Mouse (Mus musculus): ENCODE data around the gene Camk1d. TPM values are rescaled to one million over a fixed set of nuclear protein-coding genes. Genes with fewer than 3 reads are reported as not detected.

The Camk1d gene
- polyA plus RNA-seq, 1 experiment from 2014 or later: 2.2 TPM

DNA sequence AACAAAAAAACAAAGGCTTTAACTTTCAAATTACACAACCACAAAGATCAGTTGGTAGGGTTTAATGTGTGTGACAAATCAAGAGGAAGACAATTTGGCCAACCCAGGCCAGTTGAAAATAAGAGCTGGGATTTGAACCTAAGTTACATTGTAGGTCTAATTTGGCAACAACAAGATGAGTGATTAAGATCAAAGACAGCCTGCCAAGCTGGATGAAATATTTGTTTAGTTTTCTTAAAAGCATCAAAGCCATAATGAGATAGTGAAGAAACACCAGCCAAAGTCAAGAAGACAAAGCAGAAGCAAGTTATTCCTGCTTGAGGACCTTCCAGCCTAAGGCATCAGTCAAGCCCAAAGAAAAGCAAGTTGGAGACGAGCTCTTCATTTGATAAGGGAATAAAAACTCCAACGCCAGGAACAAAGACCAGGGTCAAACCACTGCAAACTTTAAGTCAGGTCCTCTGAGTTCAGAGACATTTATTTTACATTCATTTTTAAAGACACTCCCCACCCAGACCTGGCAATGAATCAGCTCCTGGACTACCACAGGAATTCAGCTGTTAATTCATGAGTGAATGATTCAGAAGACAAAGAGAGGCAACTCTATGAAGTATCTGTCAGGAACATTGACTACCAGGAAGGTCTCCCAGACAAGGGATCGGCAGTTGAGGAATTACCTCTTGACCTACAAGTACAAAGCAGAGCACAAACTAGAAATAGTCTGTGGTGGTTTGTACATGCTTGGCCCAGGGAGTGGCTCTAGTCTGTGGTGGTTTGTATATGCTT lies 19.2 kb upstream of the Camk1d start:
- Histone ChIP-seq H3K4me1 (no peaks in the 10 kb centered on the region), H3K4me3 (no peak overlapping the region), H3K4me2 (no peak overlapping the region), H3K27ac (replicated peaks) (no peak overlapping the region), H3K36me3 (no peaks in the 10 kb centered on the region), H3K27me3 (replicated peaks) (no peaks in the 10 kb centered on the region), H3K9me3 (no peaks in the 10 kb centered on the region), H3K9ac (no peak overlapping the region)
- ATAC-seq (ENCODE audit: extremely low read depth, insufficient number of reproducible peaks, low FRiP score, low TSS enrichment): no peak
- 58% methylated on average over 3 of the region's 3 CpGs for WGBS

DNA sequence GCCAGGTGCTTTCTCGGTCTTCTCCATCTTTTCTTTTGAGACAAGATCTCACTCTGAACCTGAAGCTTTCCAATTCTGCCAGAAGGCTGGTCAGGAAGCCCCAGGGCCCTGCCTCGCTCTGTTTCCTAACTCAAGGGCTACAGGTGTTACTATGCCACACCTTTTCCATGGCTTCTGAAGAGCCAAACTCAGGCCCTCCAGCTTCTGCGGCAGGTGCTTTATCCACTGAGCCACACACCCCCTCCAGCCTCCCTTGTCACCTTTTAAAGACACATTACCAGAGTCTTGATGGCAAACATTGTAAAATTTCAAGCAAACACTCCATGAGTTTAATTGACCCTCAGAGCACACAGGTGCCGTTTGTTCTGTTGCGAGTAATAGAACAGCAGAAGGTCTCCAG lies 17.7 kb upstream of the Camk1d start:
- no peaks in the 10 kb centered on the region for H3K36me3 ChIP-seq
- H3K4me1 ChIP-seq: no peaks in the 10 kb centered on the region
- no peak overlapping the region for H3K4me3 ChIP-seq
- no peak for ATAC-seq (ENCODE audit: extremely low read depth, insufficient number of reproducible peaks, low FRiP score, low TSS enrichment)
- no peaks in the 10 kb centered on the region for H3K27me3 ChIP-seq (replicated peaks)
- 85% methylated on average over 5 of the region's 5 CpGs for WGBS
- H3K9ac ChIP-seq: no peak overlapping the region
- no peaks in the 10 kb centered on the region for H3K9me3 ChIP-seq
- no peak overlapping the region for H3K4me2 ChIP-seq
- H3K27ac ChIP-seq (replicated peaks): no peak overlapping the region

- Histone ChIP-seq H3K9ac (no peak overlapping the region), H3K9me3 (no peaks in the 10 kb centered on the region), H3K36me3 (no peaks in the 10 kb centered on the region), H3K27me3 (replicated peaks) (0 out of 2 replicates have a peak, but pooled peaks cover 1% of the 10 kb centered on the region), H3K27ac (replicated peaks) (no peak overlapping the region), H3K4me1 (no peaks in the 10 kb centered on the region), H3K4me2 (no peak overlapping the region), H3K4me3 (no peak overlapping the region)
- WGBS: 62% methylated on average over 15 of the region's 15 CpGs
- no peak for ATAC-seq (ENCODE audit: extremely low read depth, insufficient number of reproducible peaks, low FRiP score, low TSS enrichment)
These were observed 16.1 kb upstream of the Camk1d start for GRCm38 (mm10) chr2:5730364-5730792.

DNA sequence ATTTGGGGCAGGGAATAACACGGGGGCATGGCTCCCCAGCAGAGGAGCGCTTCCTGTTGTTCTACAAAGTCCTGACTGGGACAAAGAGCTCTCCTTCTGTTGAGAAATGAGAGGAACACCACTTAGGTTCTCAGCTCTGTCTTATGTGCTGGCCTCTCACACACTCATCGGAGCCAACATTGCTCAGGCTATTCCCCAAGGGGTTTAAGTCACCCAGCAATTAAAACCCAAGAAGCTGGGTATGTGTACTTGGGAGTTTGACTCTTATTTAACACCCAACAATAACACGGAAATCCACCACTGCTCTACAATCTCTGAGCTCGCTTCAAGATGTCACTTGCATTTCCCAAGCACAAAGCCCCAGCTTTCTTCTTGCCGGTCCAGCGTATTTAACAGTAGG lies 15.6 kb upstream of the Camk1d start:
- no peaks in the 10 kb centered on the region for H3K36me3 ChIP-seq
- H3K9ac ChIP-seq: no peak overlapping the region
- H3K27me3 ChIP-seq (replicated peaks): peaks cover 5% of the 10 kb centered on the region; the same call in 1 of the 2 replicates
- H3K9me3 ChIP-seq: no peaks in the 10 kb centered on the region
- WGBS: 64% methylated on average over 7 of the region's 7 CpGs
- H3K4me2 ChIP-seq: no peak overlapping the region
- H3K4me1 ChIP-seq: no peaks in the 10 kb centered on the region
- no peak overlapping the region for H3K27ac ChIP-seq (replicated peaks)
- no peak overlapping the region for H3K4me3 ChIP-seq
- no peak for ATAC-seq (ENCODE audit: extremely low read depth, insufficient number of reproducible peaks, low FRiP score, low TSS enrichment)

- 31% methylated on average over 8 of the region's 8 CpGs for WGBS
- no peaks in the 10 kb centered on the region for H3K4me1 ChIP-seq
- H3K27ac ChIP-seq (replicated peaks): no peak overlapping the region
- no peak overlapping the region for H3K4me2 ChIP-seq
- H3K9ac ChIP-seq: no peak overlapping the region
- no peak overlapping the region for H3K4me3 ChIP-seq
- no peak for ATAC-seq (ENCODE audit: extremely low read depth, insufficient number of reproducible peaks, low FRiP score, low TSS enrichment)
- H3K27me3 ChIP-seq (replicated peaks): peaks cover 11% of the 10 kb centered on the region; the same call in 1 of the 2 replicates
- H3K9me3 ChIP-seq: no peaks in the 10 kb centered on the region
- H3K36me3 ChIP-seq: no peaks in the 10 kb centered on the region
These were observed 10.8 kb upstream of the Camk1d start for GRCm38 (mm10) chr2:5725028-5725701.

DNA sequence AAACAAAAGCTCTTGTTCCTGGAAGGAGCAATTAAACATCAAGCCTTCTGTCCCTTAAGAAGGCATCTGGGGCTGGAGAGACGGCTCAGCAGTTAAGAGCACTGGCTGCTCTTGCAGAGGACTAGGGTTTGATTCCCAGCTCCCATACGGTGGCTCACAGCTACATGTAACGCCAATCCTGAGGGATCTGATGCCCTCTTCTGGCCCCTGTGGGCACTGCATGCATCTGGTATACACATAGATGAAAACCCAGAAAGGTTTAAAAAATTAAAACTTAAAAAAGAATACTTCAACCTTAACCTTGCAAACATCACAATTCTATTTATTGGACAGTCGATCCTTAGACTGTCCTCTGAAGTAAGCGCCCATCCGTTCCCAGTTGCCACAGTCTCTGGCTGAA lies 3.4 kb upstream of the Camk1d start:
- H3K9me3 ChIP-seq: 0 out of 2 replicates have a peak, but pooled peaks cover 9% of the 10 kb centered on the region
- 89% methylated on average over 6 of the region's 6 CpGs for WGBS
- no peak overlapping the region for H3K9ac ChIP-seq
- no peak for ATAC-seq (ENCODE audit: extremely low read depth, insufficient number of reproducible peaks, low FRiP score, low TSS enrichment)
- H3K36me3 ChIP-seq: no peaks in the 10 kb centered on the region
- H3K27me3 ChIP-seq (replicated peaks): peaks cover 12% of the 10 kb centered on the region
- no peak overlapping the region for H3K4me2 ChIP-seq
- no peak overlapping the region for H3K4me3 ChIP-seq
- H3K4me1 ChIP-seq: peaks cover 11% of the 10 kb centered on the region
- no peak overlapping the region for H3K27ac ChIP-seq (replicated peaks)

GRCm38 (mm10) chr2:5715544-5715943 lies 1.2 kb upstream of the Camk1d start:
- 35% methylated on average over 2 of the region's 2 CpGs for WGBS
- no peak for ATAC-seq (ENCODE audit: extremely low read depth, insufficient number of reproducible peaks, low FRiP score, low TSS enrichment)
- Histone ChIP-seq H3K4me1 (peaks cover 12% of the 10 kb centered on the region), H3K27me3 (replicated peaks) (peaks cover 32% of the 10 kb centered on the region), H3K4me3 (no peak overlapping the region), H3K9ac (no peak overlapping the region), H3K9me3 (0 out of 2 replicates have a peak, but pooled peaks cover 9% of the 10 kb centered on the region), H3K36me3 (no peaks in the 10 kb centered on the region), H3K4me2 (peak overlapping the region; percentile 97), H3K27ac (replicated peaks) (no peak overlapping the region)

DNA sequence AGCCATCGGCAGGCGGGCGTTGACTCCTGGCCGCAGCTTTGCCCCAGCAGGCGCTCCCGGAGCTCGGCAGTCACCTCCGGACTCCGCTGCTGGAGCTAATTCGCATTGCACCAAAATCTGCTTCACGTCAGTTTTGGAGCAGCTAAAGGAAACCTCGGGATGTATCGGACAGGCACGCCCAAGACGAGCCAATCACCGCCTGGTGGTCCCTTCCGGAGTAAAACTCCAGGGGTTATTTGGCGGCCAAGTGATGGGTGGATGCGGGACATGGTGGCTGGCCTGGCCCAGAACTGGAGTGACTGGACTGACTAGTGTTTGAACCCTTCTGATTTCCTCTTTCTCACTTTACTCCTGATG lies 717 bp upstream of the Camk1d start:
- H3K9me3 ChIP-seq: 0 out of 2 replicates have a peak, but pooled peaks cover 9% of the 10 kb centered on the region

GRCm38 (mm10) chr2:5713325-5714210 lies 747 bp downstream of the Camk1d start:
- Histone ChIP-seq H3K4me3 (peak overlapping the region; percentile 72), H3K27ac (replicated peaks) (no peak overlapping the region), H3K36me3 (no peaks in the 10 kb centered on the region), H3K9me3 (0 out of 2 replicates have a peak, but pooled peaks cover 9% of the 10 kb centered on the region), H3K9ac (peak overlapping the region; percentile 79), H3K4me1 (peaks cover 12% of the 10 kb centered on the region), H3K4me2 (peak overlapping the region; percentile 97), H3K27me3 (replicated peaks) (peaks cover 32% of the 10 kb centered on the region)
- ATAC-seq (ENCODE audit: extremely low read depth, insufficient number of reproducible peaks, low FRiP score, low TSS enrichment): no peak
- WGBS: under 1% methylated on average over 49 of the region's 49 CpGs

More for the DNA sequence above, 717 bp upstream of the Camk1d start:
- Histone ChIP-seq H3K4me2 (peak overlapping the region; percentile 97), H3K9ac (peak overlapping the region; percentile 79), H3K4me1 (peaks cover 12% of the 10 kb centered on the region), H3K27me3 (replicated peaks) (peaks cover 32% of the 10 kb centered on the region), H3K36me3 (no peaks in the 10 kb centered on the region), H3K27ac (replicated peaks) (no peak overlapping the region), H3K4me3 (peak overlapping the region; percentile 72)
- no peak for ATAC-seq (ENCODE audit: extremely low read depth, insufficient number of reproducible peaks, low FRiP score, low TSS enrichment)
- under 1% methylated on average over 19 of the region's 19 CpGs for WGBS

DNA sequence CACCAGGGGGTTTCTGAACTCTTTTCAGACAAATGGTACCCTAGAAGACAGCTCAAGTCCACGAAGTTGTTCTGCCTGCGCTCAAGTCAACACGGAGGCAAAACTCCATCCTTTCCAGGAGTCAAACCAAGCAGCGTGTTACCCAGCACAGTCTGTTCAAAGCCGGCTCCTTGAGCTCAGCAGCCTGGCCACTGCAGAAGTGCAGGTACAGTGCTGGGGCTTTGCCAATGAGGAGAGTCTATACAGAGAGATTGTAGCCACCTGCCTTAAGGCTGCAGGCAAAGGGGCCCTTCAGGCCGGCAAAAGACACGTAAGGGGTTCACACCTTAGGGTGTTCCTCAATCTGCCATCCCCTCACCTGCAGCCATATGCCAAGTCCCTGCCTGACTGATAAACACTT lies 2.1 kb downstream of the Camk1d start:
- H3K9ac ChIP-seq: no peak overlapping the region
- H3K4me1 ChIP-seq: peaks cover 12% of the 10 kb centered on the region
- 0 out of 2 replicates have a peak, but pooled peaks cover 4% of the 10 kb centered on the region for H3K9me3 ChIP-seq
- H3K27me3 ChIP-seq (replicated peaks): peaks cover 32% of the 10 kb centered on the region
- H3K4me3 ChIP-seq: no peak overlapping the region
- 53% methylated on average over 7 of the region's 7 CpGs for WGBS
- no peak for ATAC-seq (ENCODE audit: extremely low read depth, insufficient number of reproducible peaks, low FRiP score, low TSS enrichment)
- peak overlapping the region; percentile 97 for H3K4me2 ChIP-seq
- no peak overlapping the region for H3K27ac ChIP-seq (replicated peaks)
- H3K36me3 ChIP-seq: no peaks in the 10 kb centered on the region

- peaks cover 12% of the 10 kb centered on the region for H3K4me1 ChIP-seq
- no peaks in the 10 kb centered on the region for H3K36me3 ChIP-seq
- no peak overlapping the region for H3K4me2 ChIP-seq
- ATAC-seq (ENCODE audit: extremely low read depth, insufficient number of reproducible peaks, low FRiP score, low TSS enrichment): no peak
- H3K27ac ChIP-seq (replicated peaks): no peak overlapping the region
- H3K27me3 ChIP-seq (replicated peaks): peaks cover 23% of the 10 kb centered on the region
- no peaks in the 10 kb centered on the region for H3K9me3 ChIP-seq
- 77% methylated on average over 4 of the region's 4 CpGs for WGBS
- no peak overlapping the region for H3K4me3 ChIP-seq
- no peak overlapping the region for H3K9ac ChIP-seq
These were observed 4.4 kb downstream of the Camk1d start for GRCm38 (mm10) chr2:5709911-5710310.
